In the genomic region with DNA sequence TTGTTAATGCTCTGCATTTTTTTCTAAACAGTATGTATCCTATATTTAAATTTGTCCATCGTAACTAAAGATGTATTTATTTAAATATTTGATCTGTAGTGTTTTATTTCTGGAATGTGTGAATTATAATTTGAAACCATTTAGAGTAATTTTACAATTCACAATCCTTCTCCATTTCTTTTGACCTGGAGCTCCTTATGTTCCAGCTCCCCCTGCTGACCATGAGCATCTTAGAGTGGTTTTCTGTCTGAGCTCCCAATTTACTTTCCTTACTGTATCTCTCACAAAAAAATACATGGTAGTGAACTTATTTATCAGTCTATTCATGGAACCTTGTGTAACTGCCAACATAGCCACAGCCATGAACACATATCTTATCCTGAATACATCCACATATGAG, we compare ENCODE assay signal across 21 mouse cellular contexts.
DNase-seq lines count a peak whose midpoint lies in the region; ATAC-seq and TF ChIP-seq lines count a peak whose summit lies in the region.
"Had no signal": no experiment of that assay in that cellular context is flagged by ENCODE, and none has a peak within 500 bp of the region (broad histone marks: within the 10 kb centered on the region; RNA-seq: fewer than 3 reads in every experiment).

No protein-coding gene starts in this region.

- CTCF ChIA-PET in Patski (lab: Charles Lee), result interaction anchor here (1.2 kb wide), 1 partner anchor 33 kb away, joined by 3 read pairs; no protein-coding TSS in a partner anchor

- DNase-seq in kidney, adult 18-20 months, result peak; percentile 5
- DNase-seq in thymus, adult 2 months, result peak; percentile 22
- no peak for DNase-seq in thymus, postnatal 0 days (ENCODE audit: low spot score)
- no peak for DNase-seq in Patski (ENCODE audit: low read depth, low spot score)
- DNase-seq in embryo, embryonic 10 days (ENCODE audit: low spot score), result no peak
- no peak for DNase-seq in cerebellum, postnatal 10 days
- DNase-seq: cerebellum, adult 9-10 months; gastrocnemius, postnatal 14 days; heart, adult 18-20 months; heart, postnatal 4 days; left cerebral cortex, postnatal 4 days; lung, adult 18-20 months; lung, postnatal 14 days had no signal

- H3K36me3 ChIP-seq in kidney, embryonic 15.5 days, result no peaks in the 10 kb centered on the region
- H3K36me3 ChIP-seq in thymus, adult 2 months (ENCODE audit: control insufficient read depth, insufficient read depth, low read length), result no peaks in the 10 kb centered on the region
- H3K36me3 ChIP-seq: embryonic facial prominence, embryonic 12.5 days; heart, embryonic 15.5 days; hindbrain, embryonic 15.5 days; intestine, embryonic 15.5 days had no signal

- no peak for TF ChIP-seq CTCF in thymus, adult 2 months (IDR thresholded peaks at IDR 0.05; ENCODE audit: borderline replicate concordance, control insufficient read depth, extremely low read depth, insufficient read depth, low read length, poor library complexity)
- peak; percentile 9 for TF ChIP-seq CTCF in Patski (IDR thresholded peaks at IDR 0.05)

- peaks cover 7% of the 10 kb centered on the region; the same call in 1 of the 2 replicates for H3K9me3 ChIP-seq in kidney, embryonic 15.5 days (replicated peaks)
- H3K9me3 ChIP-seq: intestine, embryonic 15.5 days; megakaryocyte, embryonic 14.5 days had no signal

- ATAC-seq in kidney, embryonic 15.5 days (replicated peaks; ENCODE audit: low FRiP score), result no peak
- no peak for ATAC-seq in Patski
- ATAC-seq: forebrain, embryonic 13.5 days; intestine, embryonic 15.5 days had no signal

- WGBS in kidney, embryonic 15.5 days, result 70% methylated on average over 1 of the region's 1 CpGs
- WGBS in thymus, adult 2 months, result 83% methylated on average over 1 of the region's 1 CpGs

- H3K4me2 ChIP-seq in kidney, embryonic 15.5 days, result no peak overlapping the region
- H3K4me2 ChIP-seq: embryonic facial prominence, embryonic 12.5 days; forebrain, embryonic 13.5 days; heart, embryonic 15.5 days; hindbrain, embryonic 15.5 days; intestine, embryonic 15.5 days had no signal

- no peak overlapping the region for H3K27ac ChIP-seq in kidney, embryonic 15.5 days
- no peak overlapping the region for H3K27ac ChIP-seq in thymus, adult 2 months (ENCODE audit: control insufficient read depth, insufficient read depth, low read length)
- H3K27ac ChIP-seq: embryonic facial prominence, embryonic 12.5 days; forebrain, embryonic 13.5 days; heart, embryonic 15.5 days; hindbrain, embryonic 15.5 days; intestine, embryonic 15.5 days had no signal

- no peak for TF ChIP-seq POLR2A in thymus, adult 2 months (IDR thresholded peaks at IDR 0.05; ENCODE audit: control insufficient read depth, extremely low read depth, insufficient read depth, low read length, poor library complexity)

- H3K4me3 ChIP-seq in kidney, embryonic 15.5 days (replicated peaks), result no peak overlapping the region
- H3K4me3 ChIP-seq in thymus, adult 2 months (ENCODE audit: control insufficient read depth, insufficient read depth, low read length), result no peak overlapping the region
- H3K4me3 ChIP-seq: embryonic facial prominence, embryonic 12.5 days; erythroblast, embryonic 14.5 days; forebrain, embryonic 13.5 days; heart, embryonic 15.5 days; hindbrain, embryonic 15.5 days; intestine, embryonic 15.5 days; megakaryocyte, embryonic 14.5 days had no signal

- in situ Hi-C loops in Patski (cut with MboI; ENCODE audit: low pct_unique_long_range_greater_than_20kb), result no loop called here

- no peak overlapping the region for H3K9ac ChIP-seq in kidney, embryonic 15.5 days
- H3K9ac ChIP-seq: embryonic facial prominence, embryonic 12.5 days; forebrain, embryonic 13.5 days; heart, embryonic 15.5 days; hindbrain, embryonic 15.5 days; intestine, embryonic 15.5 days had no signal

- H3K4me1 ChIP-seq in kidney, embryonic 15.5 days, result no peaks in the 10 kb centered on the region
- H3K4me1 ChIP-seq in thymus, adult 2 months (replicated peaks; ENCODE audit: control insufficient read depth, insufficient read depth, low read length), result no peaks in the 10 kb centered on the region
- H3K4me1 ChIP-seq: embryonic facial prominence, embryonic 12.5 days; forebrain, embryonic 13.5 days; heart, embryonic 15.5 days; hindbrain, embryonic 15.5 days; intestine, embryonic 15.5 days had no signal

- POLR2A ChIA-PET in Patski (lab: Charles Lee), result no interaction called here

- H3K27me3 ChIP-seq in kidney, embryonic 15.5 days, result no peaks in the 10 kb centered on the region
- H3K27me3 ChIP-seq in thymus, adult 2 months (ENCODE audit: control insufficient read depth, insufficient read depth, low read length), result no peaks in the 10 kb centered on the region
- H3K27me3 ChIP-seq in Patski, result peaks cover 2% of the 10 kb centered on the region
- H3K27me3 ChIP-seq: embryonic facial prominence, embryonic 12.5 days; forebrain, embryonic 13.5 days; heart, embryonic 15.5 days; hindbrain, embryonic 15.5 days; intestine, embryonic 15.5 days; megakaryocyte, embryonic 14.5 days had no signal

Comparison
In these comparisons a context has a peak if more than half of its experiments do, and no peak if none do; other contexts are left out.
1. DNase-seq: peak in kidney, adult 18-20 months (single experiment) and thymus, adult 2 months (single experiment); none in thymus, postnatal 0 days (single experiment), Patski (single experiment), embryo, embryonic 10 days (single experiment) and cerebellum, postnatal 10 days (0 of 2).